Mouse (Mus musculus): ENCODE data around the gene C530008M17Rik.

GRCm38 (mm10) chr5:76691706-76692424, 35.6 kb downstream of the C530008M17Rik start:
- TF ChIP-seq CTCF (IDR thresholded peaks at IDR 0.05; ENCODE audit: insufficient read depth, low read depth, low read length), result no peak
- no peak for TF ChIP-seq POLR2A (IDR thresholded peaks at IDR 0.05; ENCODE audit: insufficient read depth, low read depth, low read length)

All from olfactory bulb, adult 2 months (tissue).